Mouse (Mus musculus): ENCODE measurements around the gene Lyl1. TPM values are rescaled to one million over a fixed set of nuclear protein-coding genes. Genes with fewer than 3 reads are reported as not detected.

Gene Lyl1
- polyA plus RNA-seq, 1 experiment from 2014 or later, result 3.5 TPM

DNA sequence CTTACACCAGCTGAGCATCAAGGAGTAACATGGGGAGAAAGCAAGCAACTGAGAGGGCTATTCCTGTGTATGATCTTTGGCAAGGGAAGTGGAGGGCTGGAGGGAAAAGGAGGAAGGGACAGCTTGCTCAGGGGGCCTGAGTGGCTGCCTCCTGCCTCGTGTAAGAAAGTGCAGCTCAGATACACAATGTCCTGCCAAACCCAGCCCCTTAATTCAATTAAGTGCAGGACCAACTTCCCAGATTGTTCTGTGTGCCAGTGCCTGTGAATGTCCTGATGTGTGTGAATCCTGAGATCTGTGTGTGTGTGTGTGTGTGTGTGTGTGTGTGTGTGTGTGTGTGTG lies 38.1 kb downstream of the Lyl1 start:
- Histone ChIP-seq H3K9ac (ENCODE audit: low read depth, low read length) (no peak overlapping the region), H3K27me3 (replicated peaks; ENCODE audit: control insufficient read depth, insufficient read depth, low read length) (peaks cover 17% of the 10 kb centered on the region), H3K4me2 (replicated peaks; ENCODE audit: low read depth) (no peak overlapping the region), H3K36me3 (ENCODE audit: control insufficient read depth, insufficient read depth) (no peaks in the 10 kb centered on the region), H3K27ac (ENCODE audit: low read depth, low read length) (no peak overlapping the region), H3K4me1 (replicated peaks; ENCODE audit: control insufficient read depth, insufficient read depth, low read length) (0 out of 2 replicates have a peak, but pooled peaks cover 4% of the 10 kb centered on the region), H3K4me3 (ENCODE audit: low read depth, low read length) (no peak overlapping the region), H3K9me3 (ENCODE audit: control insufficient read depth) (no peaks in the 10 kb centered on the region)
- 31% methylated on average over 1 of the region's 1 CpGs for WGBS
- no peak for ATAC-seq
- TF ChIP-seq CTCF (IDR thresholded peaks at IDR 0.05; ENCODE audit: low read depth), result no peak

DNA sequence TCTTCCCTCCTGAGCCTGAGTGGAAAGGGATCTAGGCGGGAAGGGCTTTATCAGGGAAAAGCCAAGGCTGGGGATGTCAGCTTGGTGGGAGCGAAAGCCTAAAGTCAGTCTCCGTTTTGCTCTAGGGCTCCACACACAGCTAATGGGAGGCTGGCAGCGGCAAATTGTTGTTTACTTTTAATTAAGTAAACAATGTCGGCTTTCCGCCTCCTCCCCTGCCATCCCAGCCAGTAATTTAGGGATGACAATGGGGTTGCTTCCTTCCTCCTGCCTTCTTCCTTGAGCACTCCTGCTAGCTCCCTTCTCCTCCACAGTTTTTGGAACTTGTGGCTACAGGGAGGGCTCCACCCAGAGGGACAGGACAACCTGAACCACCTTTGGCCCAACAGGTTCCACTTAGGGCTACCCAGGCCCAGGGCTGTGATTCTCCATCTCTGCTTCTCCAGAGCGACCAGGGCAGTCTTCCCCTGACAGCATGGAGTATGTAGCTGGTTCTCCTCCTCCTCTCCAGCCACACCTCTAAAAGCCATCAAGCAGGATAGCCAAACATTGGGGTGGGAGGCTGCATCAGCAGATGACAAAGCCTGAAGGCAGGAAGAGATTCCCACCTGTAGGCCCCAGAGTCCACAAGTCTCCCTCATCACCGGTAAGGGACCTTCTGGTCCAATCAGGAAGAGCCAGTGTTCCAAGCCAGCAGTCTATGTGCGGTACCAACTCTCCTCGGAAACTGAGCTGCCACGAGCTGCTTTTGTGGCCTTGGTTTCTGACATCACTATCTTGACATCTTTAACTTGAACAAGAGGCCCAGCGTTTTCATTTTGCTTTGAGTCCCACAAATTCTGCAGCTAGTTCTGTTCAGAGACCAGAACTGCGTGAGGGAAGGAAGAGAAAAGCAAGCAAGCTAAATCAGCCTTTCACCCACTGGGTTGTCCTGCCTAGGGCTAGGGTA lies 39.9 kb downstream of the Lyl1 start:
- no peak for ATAC-seq
- H3K36me3 ChIP-seq (ENCODE audit: control insufficient read depth, insufficient read depth), result no peaks in the 10 kb centered on the region
- H3K9me3 ChIP-seq (ENCODE audit: control insufficient read depth), result no peaks in the 10 kb centered on the region
- TF ChIP-seq CTCF (IDR thresholded peaks at IDR 0.05; ENCODE audit: low read depth), result no peak
- H3K4me2 ChIP-seq (replicated peaks; ENCODE audit: low read depth), result no peak overlapping the region
- no peak overlapping the region for H3K9ac ChIP-seq (ENCODE audit: low read depth, low read length)
- H3K4me3 ChIP-seq (ENCODE audit: low read depth, low read length), result no peak overlapping the region
- 0 out of 2 replicates have a peak, but pooled peaks cover 8% of the 10 kb centered on the region for H3K4me1 ChIP-seq (replicated peaks; ENCODE audit: control insufficient read depth, insufficient read depth, low read length)
- H3K27ac ChIP-seq (ENCODE audit: low read depth, low read length), result no peak overlapping the region
- WGBS, result 61% methylated on average over 13 of the region's 13 CpGs
- H3K27me3 ChIP-seq (replicated peaks; ENCODE audit: control insufficient read depth, insufficient read depth, low read length), result peaks cover 12% of the 10 kb centered on the region

DNA sequence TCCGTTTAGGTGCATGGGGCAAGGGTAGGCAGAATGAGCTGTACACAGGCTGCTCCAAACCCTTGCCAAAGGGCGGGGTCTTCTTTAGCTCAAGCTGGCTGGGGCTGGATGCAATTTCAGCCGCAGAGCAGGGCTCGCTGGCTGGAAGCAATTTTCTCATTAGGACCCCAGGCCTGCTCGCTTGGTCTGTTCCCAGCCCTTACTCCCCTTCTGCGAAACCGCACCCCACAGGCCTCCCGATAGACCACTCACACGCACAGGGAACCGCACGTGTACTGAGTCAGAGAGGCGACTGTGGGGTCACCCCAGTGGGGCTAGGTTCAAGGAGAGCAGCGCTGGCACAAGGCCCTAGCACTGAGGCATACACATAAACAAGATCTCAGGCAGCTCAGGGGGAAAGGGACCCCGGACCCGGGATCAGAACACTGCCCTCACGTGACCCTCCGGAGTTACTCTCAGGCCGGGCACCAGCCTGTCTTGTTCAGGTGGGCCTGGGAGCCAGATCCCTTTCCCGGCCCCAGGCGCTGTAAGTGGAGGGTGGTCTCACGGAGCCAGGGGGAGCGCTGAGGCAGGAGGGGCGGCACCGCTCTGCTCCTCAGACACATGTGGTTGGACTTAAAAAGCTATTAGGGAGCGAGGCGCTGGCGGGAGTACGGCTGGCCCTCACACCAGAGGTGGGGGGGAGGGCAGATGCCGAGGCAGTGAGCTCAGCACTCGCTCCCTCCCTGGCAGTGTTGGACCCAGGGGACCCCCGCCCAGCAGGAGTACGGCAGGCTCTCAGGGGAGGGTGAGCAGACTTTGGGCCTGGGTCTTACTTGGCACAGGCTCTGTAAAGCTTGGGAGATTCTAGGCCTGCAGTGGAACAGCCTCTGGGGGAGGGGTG lies 41.2 kb downstream of the Lyl1 start:
- Histone ChIP-seq H3K9ac (ENCODE audit: low read depth, low read length) (no peak overlapping the region), H3K9me3 (ENCODE audit: control insufficient read depth) (no peaks in the 10 kb centered on the region), H3K4me2 (replicated peaks; ENCODE audit: low read depth) (peak overlapping the region; percentile 37), H3K27ac (ENCODE audit: low read depth, low read length) (no peak overlapping the region), H3K4me3 (ENCODE audit: low read depth, low read length) (no peak overlapping the region), H3K27me3 (replicated peaks; ENCODE audit: control insufficient read depth, insufficient read depth, low read length) (peaks cover 4% of the 10 kb centered on the region), H3K4me1 (replicated peaks; ENCODE audit: control insufficient read depth, insufficient read depth, low read length) (0 out of 2 replicates have a peak, but pooled peaks cover 12% of the 10 kb centered on the region), H3K36me3 (ENCODE audit: control insufficient read depth, insufficient read depth) (no peaks in the 10 kb centered on the region)
- no peak for TF ChIP-seq CTCF (IDR thresholded peaks at IDR 0.05; ENCODE audit: low read depth)
- ATAC-seq, result peak; percentile 5; the same call in 1 of the 2 replicates
- 44% methylated on average over 32 of the region's 32 CpGs for WGBS

DNA sequence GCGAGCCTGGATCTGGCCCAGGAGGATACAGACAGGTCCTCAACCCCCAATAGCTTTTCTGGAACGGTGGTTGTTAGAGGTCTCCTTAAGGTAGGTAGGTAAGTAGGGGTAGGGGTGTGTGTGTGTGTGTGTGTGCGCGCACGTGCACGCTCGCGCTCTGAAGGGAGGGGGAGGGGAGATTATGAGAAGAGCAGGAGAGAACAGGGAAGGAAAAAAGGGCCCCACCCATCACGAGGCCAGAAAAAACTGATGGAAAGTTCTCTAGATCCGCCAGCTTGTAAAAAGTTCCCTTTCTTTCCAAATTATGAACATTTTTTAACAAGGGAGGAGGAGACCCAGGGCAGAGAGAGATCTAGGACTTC lies 41.8 kb downstream of the Lyl1 start:
- Histone ChIP-seq H3K9me3 (ENCODE audit: control insufficient read depth) (no peaks in the 10 kb centered on the region), H3K9ac (ENCODE audit: low read depth, low read length) (no peak overlapping the region), H3K4me3 (ENCODE audit: low read depth, low read length) (no peak overlapping the region), H3K27me3 (replicated peaks; ENCODE audit: control insufficient read depth, insufficient read depth, low read length) (peaks cover 4% of the 10 kb centered on the region), H3K4me2 (replicated peaks; ENCODE audit: low read depth) (peak overlapping the region; percentile 37), H3K36me3 (ENCODE audit: control insufficient read depth, insufficient read depth) (no peaks in the 10 kb centered on the region), H3K27ac (ENCODE audit: low read depth, low read length) (peak overlapping the region; percentile 50; the same call in 1 of the 2 replicates), H3K4me1 (replicated peaks; ENCODE audit: control insufficient read depth, insufficient read depth, low read length) (0 out of 2 replicates have a peak, but pooled peaks cover 12% of the 10 kb centered on the region)
- peak; percentile 7; the same call in 1 of the 2 replicates for ATAC-seq
- no peak for TF ChIP-seq CTCF (IDR thresholded peaks at IDR 0.05; ENCODE audit: low read depth)
- 36% methylated on average over 10 of the region's 10 CpGs for WGBS

DNA sequence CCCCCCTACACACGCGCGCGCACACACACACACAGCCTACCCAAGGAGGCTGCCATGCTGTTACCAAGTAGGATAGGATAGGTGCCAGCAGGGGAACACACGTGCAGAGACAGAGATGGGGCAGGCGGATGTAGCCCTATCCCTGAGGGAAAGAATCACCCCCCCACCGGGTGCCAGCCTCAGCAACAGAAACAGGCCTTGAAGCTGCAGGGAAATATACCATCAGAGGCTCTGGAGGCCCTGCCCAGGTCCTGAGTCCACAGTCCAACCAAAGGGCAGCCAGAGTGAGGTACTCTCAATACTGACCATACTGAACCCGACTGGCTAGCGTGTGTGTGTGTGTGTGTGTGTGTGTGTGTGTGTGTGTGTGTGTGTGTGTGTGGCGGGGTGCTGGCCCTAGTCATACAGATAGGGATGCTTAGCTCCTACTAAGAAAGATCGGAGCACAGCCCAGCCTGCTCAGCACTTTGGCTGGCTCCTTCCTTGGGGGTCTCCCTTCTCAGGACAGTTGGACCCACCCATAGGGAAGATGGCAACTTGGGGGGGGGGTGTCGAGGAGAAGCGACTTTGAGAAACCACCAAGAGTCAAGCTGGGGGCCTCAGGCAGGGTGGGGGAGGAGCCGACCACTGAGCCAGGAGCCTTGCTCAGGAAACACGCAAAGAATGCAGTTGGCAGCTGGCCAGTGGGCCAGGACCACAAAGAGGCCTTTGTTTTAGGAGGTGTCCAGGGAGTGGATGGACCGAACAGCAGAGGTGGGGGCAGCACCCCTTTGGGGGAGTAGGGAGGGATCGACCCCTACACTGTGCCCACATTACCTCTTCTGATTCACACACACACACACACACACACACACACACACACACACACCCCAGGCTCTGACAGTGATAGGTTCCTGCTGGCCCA lies 42.5 kb downstream of the Lyl1 start:
- WGBS, result 21% methylated on average over 17 of the region's 17 CpGs
- H3K4me2 ChIP-seq (replicated peaks; ENCODE audit: low read depth), result peak overlapping the region; percentile 37

More for the DNA sequence above, 42.5 kb downstream of the Lyl1 start:
- no peak overlapping the region for H3K4me3 ChIP-seq (ENCODE audit: low read depth, low read length)
- H3K27ac ChIP-seq (ENCODE audit: low read depth, low read length), result peak overlapping the region; percentile 50; the same call in 1 of the 2 replicates
- H3K9me3 ChIP-seq (ENCODE audit: control insufficient read depth), result no peaks in the 10 kb centered on the region
- H3K4me1 ChIP-seq (replicated peaks; ENCODE audit: control insufficient read depth, insufficient read depth, low read length), result 0 out of 2 replicates have a peak, but pooled peaks cover 12% of the 10 kb centered on the region
- no peak overlapping the region for H3K9ac ChIP-seq (ENCODE audit: low read depth, low read length)
- H3K27me3 ChIP-seq (replicated peaks; ENCODE audit: control insufficient read depth, insufficient read depth, low read length), result peaks cover 4% of the 10 kb centered on the region; the same call in 1 of the 2 replicates
- ATAC-seq, result peak; percentile 70
- H3K36me3 ChIP-seq (ENCODE audit: control insufficient read depth, insufficient read depth), result no peaks in the 10 kb centered on the region
- TF ChIP-seq CTCF (IDR thresholded peaks at IDR 0.05; ENCODE audit: low read depth), result no peak
